Mouse (Mus musculus) intestine, embryonic 14.5 days (tissue): ENCODE results near the gene Lnx2. TPM values are rescaled to one million over a fixed set of nuclear protein-coding genes. Genes with fewer than 3 reads are reported as not detected.

Source experiments
- polyA plus RNA-seq: library from polyadenylated mRNA; unstranded; fragments of >200 nt; fragmentation: Nextera tagmentation; extraction: Ambion mirVana; gene quantifications from 2 replicates; pipeline ENCODE4 v1.2.1, GENCODE M21; 2014

Gene Lnx2
- polyA plus RNA-seq, 1 experiment from 2014 or later, result 17.9 TPM

Other genes with a start within 250 kb of the Lnx2 start
- 733 and 792 TPM in 2 replicates for gene Rpl21, start 243.7 kb downstream of the Lnx2 start, polyA plus RNA-seq
- 28.1 and 29.5 TPM in 2 replicates for gene Rasl11a, start 231.5 kb downstream of the Lnx2 start, polyA plus RNA-seq
- gene Gtf3a, start 127.9 kb downstream of the Lnx2 start, polyA plus RNA-seq, result 123 and 127 TPM in 2 replicates
- gene Mtif3, start 112.8 kb downstream of the Lnx2 start, polyA plus RNA-seq, result 23.0 and 24.7 TPM in 2 replicates
- gene Polr1d, start 464 bp upstream of the Lnx2 start, polyA plus RNA-seq, result 157 and 163 TPM in 2 replicates
- gene Gsx1, start 112.1 kb upstream of the Lnx2 start, polyA plus RNA-seq, result not detected in 2 replicates
- 0.79 and 6.4 TPM in 2 replicates for gene Pdx1, start 193.4 kb upstream of the Lnx2 start, polyA plus RNA-seq
- 24.0 and 30.2 TPM in 2 replicates for gene Cdx2, start 230.7 kb upstream of the Lnx2 start, polyA plus RNA-seq
- 1.6 and 1.7 TPM in 2 replicates for gene Urad, start 245.9 kb upstream of the Lnx2 start, polyA plus RNA-seq